23 mouse cellular contexts compared by ENCODE assay signal in the genomic region with DNA sequence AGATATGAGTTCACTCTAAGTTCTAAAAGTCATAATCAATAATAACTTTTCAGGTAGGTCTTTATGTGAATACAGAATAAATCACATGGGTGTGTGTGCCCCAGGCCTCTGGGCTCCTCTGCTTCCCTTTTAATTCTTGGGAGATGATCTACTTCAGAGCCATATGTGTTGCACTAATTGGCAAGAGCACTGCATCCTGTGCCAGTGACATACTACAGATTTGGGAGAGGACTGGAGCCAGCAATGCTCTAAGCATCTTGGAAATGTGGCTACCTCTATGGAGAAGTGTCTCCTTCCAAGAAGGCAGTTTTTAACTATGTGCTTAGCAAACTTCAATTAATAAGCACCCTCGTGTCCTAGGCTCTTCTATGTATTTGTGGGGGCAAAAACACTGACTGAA.
DNase-seq lines count a peak whose midpoint lies in the region; ATAC-seq and TF ChIP-seq lines count a peak whose summit lies in the region.
"Had no signal": no experiment of that assay in that cellular context is flagged by ENCODE, and none has a peak within 500 bp of the region (broad histone marks: within the 10 kb centered on the region; RNA-seq: fewer than 3 reads in every experiment).

No protein-coding gene starts in this region.

- H3K4me1 ChIP-seq in midbrain, postnatal 0 days (ENCODE audit: insufficient read depth, low read length) = 0 out of 2 replicates have a peak, but pooled peaks cover 3% of the 10 kb centered on the region
- peaks cover 8% of the 10 kb centered on the region for H3K4me1 ChIP-seq in midbrain, embryonic 16.5 days (ENCODE audit: control insufficient read depth, insufficient read depth, low read length)
- peaks cover 10% of the 10 kb centered on the region for H3K4me1 ChIP-seq in forebrain, postnatal 0 days (ENCODE audit: insufficient read depth)
- H3K4me1 ChIP-seq: embryonic facial prominence, embryonic 13.5 days; heart, embryonic 10.5 days; hindbrain, embryonic 15.5 days; limb, embryonic 12.5 days had no signal

- H3K9ac ChIP-seq in midbrain, postnatal 0 days (replicated peaks; ENCODE audit: low read length, poor library complexity, severe bottlenecking) = no peak overlapping the region
- no peak overlapping the region for H3K9ac ChIP-seq in midbrain, embryonic 16.5 days (ENCODE audit: low read depth, low read length)
- H3K9ac ChIP-seq in forebrain, postnatal 0 days = no peak overlapping the region
- H3K9ac ChIP-seq: embryonic facial prominence, embryonic 13.5 days; hindbrain, embryonic 15.5 days; limb, embryonic 12.5 days; liver, postnatal 0 days had no signal

- no peaks in the 10 kb centered on the region for H3K27me3 ChIP-seq in midbrain, postnatal 0 days (ENCODE audit: insufficient read depth, low read length)
- no peaks in the 10 kb centered on the region for H3K27me3 ChIP-seq in midbrain, embryonic 16.5 days (ENCODE audit: control insufficient read depth, insufficient read depth, low read depth, low read length)
- no peaks in the 10 kb centered on the region for H3K27me3 ChIP-seq in forebrain, postnatal 0 days (ENCODE audit: insufficient read depth, low read length)
- H3K27me3 ChIP-seq: embryonic facial prominence, embryonic 13.5 days; hindbrain, embryonic 15.5 days; limb, embryonic 12.5 days had no signal

- no peaks in the 10 kb centered on the region for H3K36me3 ChIP-seq in midbrain, postnatal 0 days (ENCODE audit: insufficient read depth, low read length)
- no peaks in the 10 kb centered on the region for H3K36me3 ChIP-seq in midbrain, embryonic 16.5 days (ENCODE audit: control insufficient read depth, insufficient read depth, low read length)
- H3K36me3 ChIP-seq in forebrain, postnatal 0 days (ENCODE audit: insufficient read depth) = no peaks in the 10 kb centered on the region
- H3K36me3 ChIP-seq: embryonic facial prominence, embryonic 13.5 days; heart, embryonic 10.5 days; hindbrain, embryonic 15.5 days; limb, embryonic 12.5 days; midbrain, embryonic 10.5 days had no signal

- no peak overlapping the region for H3K27ac ChIP-seq in midbrain, postnatal 0 days (ENCODE audit: low read depth, low read length)
- H3K27ac ChIP-seq in midbrain, embryonic 16.5 days (ENCODE audit: low read length) = no peak overlapping the region
- H3K27ac ChIP-seq in forebrain, postnatal 0 days (ENCODE audit: low read depth, low read length) = no peak overlapping the region
- H3K27ac ChIP-seq: embryonic facial prominence, embryonic 13.5 days; heart, embryonic 10.5 days; hindbrain, embryonic 15.5 days; layer of hippocampus, adult 2 months; limb, embryonic 12.5 days; midbrain, embryonic 10.5 days had no signal

- intact Hi-C loops in heart, postnatal 36 days (cut with DNase I) = no loop called here

- 79% methylated on average over 1 of the region's 1 CpGs for WGBS in midbrain, postnatal 0 days
- WGBS in midbrain, embryonic 16.5 days = 85% methylated on average over 1 of the region's 1 CpGs
- WGBS in forebrain, postnatal 0 days = 36% methylated on average over 1 of the region's 1 CpGs

- no peak for TF ChIP-seq CTCF in midbrain, postnatal 0 days (IDR thresholded peaks at IDR 0.05)
- no peak for TF ChIP-seq CTCF in forebrain, postnatal 0 days (IDR thresholded peaks at IDR 0.05; ENCODE audit: low read depth)

- no peak overlapping the region for H3K4me2 ChIP-seq in midbrain, postnatal 0 days (ENCODE audit: low read depth, low read length, poor library complexity, severe bottlenecking)
- H3K4me2 ChIP-seq in midbrain, embryonic 16.5 days (ENCODE audit: low read length) = no peak overlapping the region
- no peak overlapping the region for H3K4me2 ChIP-seq in forebrain, postnatal 0 days (ENCODE audit: low read depth)
- H3K4me2 ChIP-seq: embryonic facial prominence, embryonic 13.5 days; hindbrain, embryonic 15.5 days; limb, embryonic 12.5 days; liver, embryonic 11.5 days had no signal

- DNase-seq in cerebellum, postnatal 25 days = peak; percentile 12 to 31
- DNase-seq in cerebellum, adult 11 months = no peak
- DNase-seq in layer of hippocampus, adult 11-12 months (ENCODE audit: low spot score) = peak; percentile 9
- DNase-seq in layer of hippocampus, adult 9-10 months (ENCODE audit: low spot score) = no peak
- peak; percentile 11 for DNase-seq in midbrain, postnatal 0 days (ENCODE audit: low spot score)
- peak; percentile 54 for DNase-seq in forebrain, postnatal 0 days
- no peak for DNase-seq in heart, postnatal 36 days
- DNase-seq: adrenal gland, postnatal 10 days; embryo, embryonic 11 days; gastrocnemius, postnatal 10 days; kidney, adult 8-10 months; kidney, postnatal 10 days; liver, postnatal 0 days had no signal

- no peak for ATAC-seq in midbrain, postnatal 0 days (ENCODE audit: low FRiP score)
- ATAC-seq in midbrain, embryonic 16.5 days = no peak
- no peak for ATAC-seq in forebrain, postnatal 0 days
- ATAC-seq: liver, postnatal 0 days; lung, postnatal 0 days had no signal

- H3K9me3 ChIP-seq in midbrain, postnatal 0 days (ENCODE audit: low read length) = no peaks in the 10 kb centered on the region
- H3K9me3 ChIP-seq in midbrain, embryonic 16.5 days (replicated peaks; ENCODE audit: control insufficient read depth, low read length, poor library complexity, severe bottlenecking) = no peaks in the 10 kb centered on the region
- no peaks in the 10 kb centered on the region for H3K9me3 ChIP-seq in forebrain, postnatal 0 days (ENCODE audit: low read length)
- H3K9me3 ChIP-seq: embryonic facial prominence, embryonic 13.5 days; heart, embryonic 10.5 days; hindbrain, embryonic 15.5 days; limb, embryonic 12.5 days; midbrain, embryonic 10.5 days had no signal

- no peak overlapping the region for H3K4me3 ChIP-seq in midbrain, postnatal 0 days (ENCODE audit: low read depth, low read length)
- H3K4me3 ChIP-seq in midbrain, embryonic 16.5 days (ENCODE audit: low read depth, low read length) = no peak overlapping the region
- no peak overlapping the region for H3K4me3 ChIP-seq in forebrain, postnatal 0 days (ENCODE audit: low read depth, low read length)
- H3K4me3 ChIP-seq: embryonic facial prominence, embryonic 13.5 days; erythroblast, embryonic 14.5 days; heart, embryonic 10.5 days; hindbrain, embryonic 15.5 days; layer of hippocampus, adult 2 months; limb, embryonic 12.5 days; midbrain, embryonic 10.5 days had no signal

Comparison
In these comparisons a context has a peak if more than half of its experiments do, and no peak if none do; other contexts are left out.
1. DNase-seq: peak in cerebellum, postnatal 25 days (2 of 2), layer of hippocampus, adult 11-12 months (single experiment), midbrain, postnatal 0 days (single experiment) and forebrain, postnatal 0 days (single experiment); none in cerebellum, adult 11 months (single experiment), layer of hippocampus, adult 9-10 months (single experiment) and heart, postnatal 36 days (0 of 2).